19 mouse cellular contexts compared by ENCODE assay signal in the genomic region with DNA sequence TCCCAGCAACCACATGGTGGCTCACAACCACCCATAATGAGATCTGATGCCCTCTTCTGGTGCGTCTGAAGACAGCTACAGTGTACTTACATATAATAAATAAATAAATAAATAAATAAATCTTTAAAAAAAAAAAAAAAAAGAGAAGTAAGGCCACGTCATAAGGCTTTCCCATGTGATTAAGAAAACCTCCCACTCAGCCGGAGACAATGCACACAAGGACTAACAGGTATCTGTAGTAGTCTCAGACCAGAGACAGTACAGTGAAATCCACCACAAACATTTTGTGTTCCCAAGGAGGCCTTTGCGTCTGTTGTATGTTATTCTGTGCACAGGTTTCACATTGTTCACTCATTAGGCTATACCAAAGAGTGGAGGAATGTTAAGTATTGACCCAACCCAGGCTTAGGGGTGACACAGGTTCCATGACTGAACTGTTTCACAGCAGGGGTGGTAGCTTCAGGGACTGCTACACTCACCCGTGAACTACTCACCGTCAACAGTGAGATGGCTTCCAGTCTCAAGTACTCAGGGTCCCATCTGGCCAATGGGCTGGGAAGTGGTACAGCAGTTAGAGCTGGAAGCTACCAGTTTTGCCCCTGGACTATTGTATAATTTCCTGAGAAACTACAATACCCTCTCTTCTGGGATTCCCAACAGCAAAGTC. TPM values are rescaled to one million over a fixed set of nuclear protein-coding genes. Genes with fewer than 3 reads are reported as not detected.
DNase-seq lines count a peak whose midpoint lies in the region; TF ChIP-seq lines count a peak whose summit lies in the region.
"Had no signal": no experiment of that assay in that cellular context is flagged by ENCODE, and none has a peak within 500 bp of the region (broad histone marks: within the 10 kb centered on the region; RNA-seq: fewer than 3 reads in every experiment).

No protein-coding gene starts in this region.

- no peak overlapping the region for H3K9ac ChIP-seq in CH12.LX (ENCODE audit: insufficient read depth, low read depth)
- H3K9ac ChIP-seq: embryonic facial prominence, embryonic 12.5 days; forebrain, embryonic 12.5 days; heart, embryonic 12.5 days; hindbrain, embryonic 15.5 days had no signal

- dilution Hi-C loops in CH12.LX (cut with MboI; ENCODE audit: extremely low pct_ligation_motif_present, extremely low pct_unique_long_range_greater_than_20kb, low sequenced_read_pairs): no loop called here

- H3K79me2 ChIP-seq in CH12.LX (replicated peaks; ENCODE audit: control insufficient read depth, extremely low read depth, insufficient read depth, poor library complexity, severe bottlenecking) (peaks cover 3% of the 10 kb centered on the region), macrophage (ENCODE audit: inconsistent target) (peaks cover 34% of the 10 kb centered on the region)

- WGBS in macrophage (ENCODE audit: missing documents): 73% methylated on average over 5 of the region's 6 CpGs

- no peak for TF ChIP-seq CTCF in CH12.LX (conservative IDR thresholded peaks at IDR 0.05 in 1 of 2, IDR thresholded peaks at IDR 0.05 in 1 of 2; ENCODE audit: low read depth in 2 of 2, low read length in 2 of 2)

- DNase-seq in 416B (ENCODE audit: low read depth): peak; percentile 54
- DNase-seq in CH12.LX (ENCODE audit: extremely low read depth): no peak
- DNase-seq in R1 (ENCODE audit: low read depth, low spot score): peak; percentile 92
- no peak for DNase-seq in left cerebral cortex, postnatal 25 days (ENCODE audit: low spot score in 2 of 2)
- no peak for DNase-seq in urinary bladder, postnatal 25 days (ENCODE audit: low spot score)
- no peak for DNase-seq in testis, postnatal 10 days (ENCODE audit: low spot score)
- DNase-seq: adrenal gland, adult 2 months; adrenal gland, postnatal 25 days; B cell, adult 2 months; cerebellum, adult 2 months; cerebellum, postnatal 14 days; gastrocnemius, postnatal 10 days; heart, adult 2 months; heart, postnatal 36 days had no signal

- TF ChIP-seq RAD21 in CH12.LX (IDR thresholded peaks at IDR 0.05; ENCODE audit: low read depth, low read length): no peak

- peak overlapping the region; percentile 41; the same call in 1 of the 2 replicates for H3K27ac ChIP-seq in CH12.LX (ENCODE audit: insufficient read depth, low read depth)
- H3K27ac ChIP-seq in macrophage: peak overlapping the region; percentile 2; the same call in 1 of the 2 replicates
- H3K27ac ChIP-seq: embryonic facial prominence, embryonic 12.5 days; forebrain, embryonic 12.5 days; heart, adult 2 months; hindbrain, embryonic 15.5 days had no signal

- H3K9me3 ChIP-seq in CH12.LX (replicated peaks; ENCODE audit: low read length): no peaks in the 10 kb centered on the region
- H3K9me3 ChIP-seq: embryonic facial prominence, embryonic 12.5 days; forebrain, embryonic 12.5 days; heart, embryonic 12.5 days; hindbrain, embryonic 15.5 days had no signal

- H3K4me2 ChIP-seq in CH12.LX (ENCODE audit: insufficient read depth, low read depth, poor library complexity, severe bottlenecking): no peak overlapping the region
- H3K4me2 ChIP-seq: embryonic facial prominence, embryonic 12.5 days; forebrain, embryonic 12.5 days; heart, embryonic 12.5 days; hindbrain, embryonic 15.5 days had no signal

- H3K36me3 ChIP-seq in CH12.LX (replicated peaks in 1 of 2; ENCODE audit: control insufficient read depth in 1 of 2, insufficient read depth in 1 of 2, low read length in 1 of 2): peaks cover 38 to 74% of the 10 kb centered on the region in 2 experiments
- peaks cover 24% of the 10 kb centered on the region for H3K36me3 ChIP-seq in macrophage (ENCODE audit: inconsistent target)

- no peak for TF ChIP-seq EP300 in CH12.LX (IDR thresholded peaks at IDR 0.05; ENCODE audit: low read length)

- no peaks in the 10 kb centered on the region for H3K27me3 ChIP-seq in CH12.LX (replicated peaks)
- H3K27me3 ChIP-seq: embryonic facial prominence, embryonic 12.5 days; forebrain, embryonic 12.5 days; heart, embryonic 12.5 days; hindbrain, embryonic 15.5 days had no signal

- H3K4me3 ChIP-seq in CH12.LX (replicated peaks in 1 of 3; ENCODE audit: low read depth in 2 of 3, low read length in 2 of 3, poor library complexity in 1 of 3) (no peak overlapping the region), macrophage (ENCODE audit: inconsistent target) (no peak overlapping the region)
- H3K4me3 ChIP-seq: embryonic facial prominence, embryonic 12.5 days; forebrain, embryonic 12.5 days; heart, adult 2 months; heart, embryonic 12.5 days; hindbrain, embryonic 15.5 days had no signal

- no peak for TF ChIP-seq POLR2A in CH12.LX (IDR thresholded peaks at IDR 0.05; ENCODE audit: low read depth, low read length)

- in situ Hi-C loops in CH12.LX (cut with MboI; ENCODE audit: low pct_ligation_motif_present, low pct_unique_long_range_greater_than_20kb, low sequenced_read_pairs): no loop called here

- intact Hi-C loops in left cerebral cortex, postnatal 25 days (cut with DNase I): no loop called here

- H3K4me1 ChIP-seq in CH12.LX (ENCODE audit: control insufficient read depth in 1 of 2, insufficient read depth in 2 of 2): peaks cover 9 to 23% of the 10 kb centered on the region in 2 experiments
- H3K4me1 ChIP-seq: embryonic facial prominence, embryonic 12.5 days; forebrain, embryonic 12.5 days had no signal

TF ChIP-seq in CH12.LX, 34 proteins besides CTCF, POLR2A, EP300 and RAD21:
- TF ChIP-seq TBP (conservative IDR thresholded peaks at IDR 0.05; ENCODE audit: low read depth, low read length): no peak
- TF ChIP-seq ZC3H11A (IDR thresholded peaks at IDR 0.05; ENCODE audit: low read depth, low read length): no peak
- no peak for TF ChIP-seq MAX (IDR thresholded peaks at IDR 0.05; ENCODE audit: low read length)
- no peak for TF ChIP-seq POLR2AphosphoS2 (IDR thresholded peaks at IDR 0.05; ENCODE audit: low read depth, low read length)
- TF ChIP-seq JUND (conservative IDR thresholded peaks at IDR 0.05; ENCODE audit: low read depth, low read length): no peak
- no peak for TF ChIP-seq PAX5 (IDR thresholded peaks at IDR 0.05; ENCODE audit: low read length)
- no peak for TF ChIP-seq SIN3A (IDR thresholded peaks at IDR 0.05; ENCODE audit: low read length)
- TF ChIP-seq NELFE (IDR thresholded peaks at IDR 0.05; ENCODE audit: low read depth, low read length): no peak
- no peak for TF ChIP-seq GABPA (IDR thresholded peaks at IDR 0.05; ENCODE audit: insufficient replicate concordance, low read depth, low read length)
- no peak for TF ChIP-seq KAT2A (IDR thresholded peaks at IDR 0.05; ENCODE audit: insufficient replicate concordance, low read length)
- TF ChIP-seq SMC3 (IDR thresholded peaks at IDR 0.05; ENCODE audit: low read depth, low read length): no peak
- TF ChIP-seq JUN (IDR thresholded peaks at IDR 0.05; ENCODE audit: insufficient read depth, low read depth, low read length): no peak

RNA-seq across cellular contexts. Expression of gene Arid4a, which starts 11.9 kb away (rescaled TPM):
- 9.7 and 10.7 TPM in 2 replicates for total RNA-seq in CH12.LX (2012; rRNA removed)
- 8.0 and 8.8 TPM in 2 replicates for total RNA-seq in CH12.LX (2014; rRNA removed)
- 20.8 and 22.4 TPM in 2 replicates for polyA plus RNA-seq in CH12.LX (2012; ENCODE audit: insufficient read length, low read depth)
- total RNA-seq in macrophage (2018; cell fraction: chromatin; rRNA removed): 100 to 1,000 TPM in 25 of 26 experiments, 10 to 100 TPM in 1; 89.8 to 317 (median 227) TPM
- total RNA-seq in macrophage (2018; cell fraction: cytosol; rRNA removed): 10 to 100 TPM; 11.7 to 39.1 (median 31.2) TPM
- total RNA-seq in macrophage (2018; cell fraction: nucleus; rRNA removed): 100 to 1,000 TPM in 7 of 26 experiments, 10 to 100 TPM in 19; 46.9 to 144 (median 92.7) TPM
- 17.8 to 50.5 TPM (median 26.8 TPM) in 3 replicates for polyA plus RNA-seq in macrophage (2018)
- total RNA-seq in left cerebral cortex, postnatal 25 days (2021): 10 to 100 TPM; 37.0 to 37.1 TPM

RNA-seq across cellular contexts. Expression of gene Psma3, which starts 29.5 kb away (rescaled TPM):
- total RNA-seq in CH12.LX (2012; rRNA removed) (271 and 341 TPM in 2 replicates), CH12.LX (2014; rRNA removed) (538 and 617 TPM in 2 replicates)
- polyA plus RNA-seq in CH12.LX (2012; ENCODE audit: insufficient read length, low read depth) (355 and 362 TPM in 2 replicates), macrophage (2018) (163 to 269 TPM (median 248 TPM) in 3 replicates)
- 100 to 1,000 TPM; 126 to 282 (median 203) TPM for total RNA-seq in macrophage (2018; cell fraction: chromatin; rRNA removed)
- 100 to 1,000 TPM; 131 to 253 (median 177) TPM for total RNA-seq in macrophage (2018; cell fraction: cytosol; rRNA removed)
- total RNA-seq in macrophage (2018; cell fraction: nucleus; rRNA removed): 100 to 1,000 TPM; 100 to 256 (median 165) TPM
- total RNA-seq in left cerebral cortex, postnatal 25 days (2021): 100 to 1,000 TPM; 202 to 204 TPM

Comparison
In these comparisons a context has a peak if more than half of its experiments do, and no peak if none do; other contexts are left out.
1. DNase-seq: peak in 416B (single experiment) and R1 (single experiment); none in CH12.LX (single experiment), left cerebral cortex, postnatal 25 days (0 of 2), urinary bladder, postnatal 25 days (single experiment) and testis, postnatal 10 days (single experiment).